9 mouse cellular contexts compared by ENCODE assay signal in the genomic region with DNA sequence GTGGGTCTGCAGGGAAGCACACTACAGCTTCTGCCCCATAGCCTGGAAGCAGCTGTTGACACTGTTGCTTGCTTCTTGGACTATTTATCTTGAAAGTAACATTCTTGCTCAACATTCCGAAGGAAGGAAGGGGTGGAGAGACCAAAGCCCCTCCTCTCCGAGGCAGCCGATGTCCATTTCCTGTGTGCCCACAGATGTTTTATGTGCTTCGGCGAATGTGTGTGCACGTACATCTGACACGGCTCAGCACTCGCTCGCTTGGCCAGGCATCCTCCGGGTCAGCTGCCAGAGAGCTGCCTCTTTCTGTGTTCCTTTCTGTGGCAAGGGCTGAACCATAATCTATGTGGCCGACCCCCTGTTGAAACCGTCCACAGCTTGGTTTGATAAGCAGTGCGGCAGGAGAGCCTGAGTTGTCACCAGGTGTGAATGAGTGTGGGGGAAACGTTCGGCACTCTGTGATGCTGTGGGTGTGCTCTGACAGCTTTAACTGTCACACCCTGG. TPM values are rescaled to one million over a fixed set of nuclear protein-coding genes. Genes with fewer than 3 reads are reported as not detected.
A peak's percentile ranks its signal among the peaks of the same experiment; 100 is the strongest.
DNase-seq lines count a peak whose midpoint lies in the region; ATAC-seq and TF ChIP-seq lines count a peak whose summit lies in the region.
"Had no signal": no experiment of that assay in that cellular context is flagged by ENCODE, and none has a peak within 500 bp of the region (broad histone marks: within the 10 kb centered on the region; RNA-seq: fewer than 3 reads in every experiment).

No protein-coding gene starts in this region.

- WGBS in midbrain, embryonic 15.5 days = 78% methylated on average over 15 of the region's 15 CpGs
- WGBS in midbrain, embryonic 11.5 days = 81% methylated on average over 15 of the region's 15 CpGs
- WGBS in limb, embryonic 14.5 days = 30% methylated on average over 15 of the region's 15 CpGs
- 88% methylated on average over 15 of the region's 15 CpGs for WGBS in neural tube, embryonic 13.5 days
- 86% methylated on average over 15 of the region's 15 CpGs for WGBS in forebrain, embryonic 11.5 days

- no peak for ATAC-seq in midbrain, embryonic 15.5 days (replicated peaks)
- ATAC-seq in midbrain, embryonic 11.5 days (ENCODE audit: low FRiP score) = no peak
- peak; percentile 50; the same call in 1 of the 2 replicates for ATAC-seq in limb, embryonic 14.5 days (ENCODE audit: low FRiP score, low read depth)
- ATAC-seq in neural tube, embryonic 13.5 days (ENCODE audit: low read depth) = no peak
- ATAC-seq in forebrain, embryonic 11.5 days (replicated peaks; ENCODE audit: low FRiP score) = no peak

- H3K9ac ChIP-seq in midbrain, embryonic 15.5 days = no peak overlapping the region
- no peak overlapping the region for H3K9ac ChIP-seq in midbrain, embryonic 11.5 days (ENCODE audit: low read length)
- H3K9ac ChIP-seq in limb, embryonic 14.5 days (ENCODE audit: low read depth, low read length, severe bottlenecking) = peak overlapping the region; percentile 32
- no peak overlapping the region for H3K9ac ChIP-seq in neural tube, embryonic 13.5 days
- H3K9ac ChIP-seq in forebrain, embryonic 11.5 days (ENCODE audit: low read length) = no peak overlapping the region
- H3K9ac ChIP-seq: liver, embryonic 14.5 days had no signal

- no peaks in the 10 kb centered on the region for H3K36me3 ChIP-seq in midbrain, embryonic 15.5 days (replicated peaks)
- peaks cover 3% of the 10 kb centered on the region; the same call in 1 of the 2 replicates for H3K36me3 ChIP-seq in midbrain, embryonic 11.5 days (ENCODE audit: control insufficient read depth, insufficient read depth, low read length)
- no peaks in the 10 kb centered on the region for H3K36me3 ChIP-seq in limb, embryonic 14.5 days (ENCODE audit: control insufficient read depth, insufficient read depth, low read length)
- H3K36me3 ChIP-seq in neural tube, embryonic 13.5 days = peaks cover 12% of the 10 kb centered on the region
- H3K36me3 ChIP-seq in forebrain, embryonic 11.5 days (ENCODE audit: control insufficient read depth, insufficient read depth, low read length) = no peaks in the 10 kb centered on the region

- no peaks in the 10 kb centered on the region for H3K27me3 ChIP-seq in midbrain, embryonic 15.5 days (replicated peaks)
- H3K27me3 ChIP-seq in midbrain, embryonic 11.5 days (ENCODE audit: control insufficient read depth, insufficient read depth, low read length) = no peaks in the 10 kb centered on the region
- no peaks in the 10 kb centered on the region for H3K27me3 ChIP-seq in limb, embryonic 14.5 days (ENCODE audit: control insufficient read depth, insufficient read depth, low read length)
- no peaks in the 10 kb centered on the region for H3K27me3 ChIP-seq in neural tube, embryonic 13.5 days
- no peaks in the 10 kb centered on the region for H3K27me3 ChIP-seq in forebrain, embryonic 11.5 days (ENCODE audit: control insufficient read depth, insufficient read depth, low read length)

- no peak overlapping the region for H3K4me3 ChIP-seq in midbrain, embryonic 15.5 days
- H3K4me3 ChIP-seq in midbrain, embryonic 11.5 days (ENCODE audit: low read depth, low read length) = no peak overlapping the region
- H3K4me3 ChIP-seq in limb, embryonic 14.5 days (replicated peaks; ENCODE audit: low read length) = no peak overlapping the region
- no peak overlapping the region for H3K4me3 ChIP-seq in neural tube, embryonic 13.5 days
- no peak overlapping the region for H3K4me3 ChIP-seq in forebrain, embryonic 11.5 days (ENCODE audit: low read depth, low read length)

- no peak for TF ChIP-seq POLR2A in limb, embryonic 14.5 days (IDR thresholded peaks at IDR 0.05; ENCODE audit: borderline replicate concordance, extremely low read depth, insufficient read depth, insufficient read length)

- no peaks in the 10 kb centered on the region for H3K9me3 ChIP-seq in midbrain, embryonic 15.5 days
- no peaks in the 10 kb centered on the region for H3K9me3 ChIP-seq in midbrain, embryonic 11.5 days (ENCODE audit: control insufficient read depth, low read length)
- H3K9me3 ChIP-seq in limb, embryonic 14.5 days (ENCODE audit: control insufficient read depth, low read length) = no peaks in the 10 kb centered on the region
- H3K9me3 ChIP-seq in neural tube, embryonic 13.5 days = no peaks in the 10 kb centered on the region
- no peaks in the 10 kb centered on the region for H3K9me3 ChIP-seq in forebrain, embryonic 11.5 days (ENCODE audit: control insufficient read depth, low read length)

- H3K4me1 ChIP-seq in midbrain, embryonic 15.5 days = peaks cover 68% of the 10 kb centered on the region
- H3K4me1 ChIP-seq in midbrain, embryonic 11.5 days (ENCODE audit: control insufficient read depth, insufficient read depth, low read length) = peaks cover 49% of the 10 kb centered on the region
- H3K4me1 ChIP-seq in limb, embryonic 14.5 days (ENCODE audit: control insufficient read depth, insufficient read depth, low read length) = peaks cover 34% of the 10 kb centered on the region
- H3K4me1 ChIP-seq in neural tube, embryonic 13.5 days (replicated peaks) = peaks cover 75% of the 10 kb centered on the region
- peaks cover 39% of the 10 kb centered on the region for H3K4me1 ChIP-seq in forebrain, embryonic 11.5 days (replicated peaks; ENCODE audit: control insufficient read depth, insufficient read depth, low read length)

- no peak overlapping the region for H3K4me2 ChIP-seq in midbrain, embryonic 15.5 days
- no peak overlapping the region for H3K4me2 ChIP-seq in midbrain, embryonic 11.5 days
- peak overlapping the region; percentile 15; the same call in 1 of the 2 replicates for H3K4me2 ChIP-seq in limb, embryonic 14.5 days (replicated peaks; ENCODE audit: low read depth, low read length, severe bottlenecking)
- H3K4me2 ChIP-seq in neural tube, embryonic 13.5 days = 0 out of 2 replicates have a peak overlapping the region, but pooled peaks have one; percentile 14
- H3K4me2 ChIP-seq in forebrain, embryonic 11.5 days (ENCODE audit: low read depth, low read length, severe bottlenecking) = no peak overlapping the region

- H3K27ac ChIP-seq in midbrain, embryonic 15.5 days = peak overlapping the region; percentile 7; the same call in 1 of the 2 replicates
- H3K27ac ChIP-seq in midbrain, embryonic 11.5 days (ENCODE audit: low read depth, low read length) = no peak overlapping the region
- no peak overlapping the region for H3K27ac ChIP-seq in limb, embryonic 14.5 days (replicated peaks; ENCODE audit: low read depth, low read length)
- H3K27ac ChIP-seq in neural tube, embryonic 13.5 days (replicated peaks) = peak overlapping the region; percentile 59
- no peak overlapping the region for H3K27ac ChIP-seq in forebrain, embryonic 11.5 days (ENCODE audit: low read depth, low read length)
- H3K27ac ChIP-seq: liver, embryonic 14.5 days had no signal

- intact Hi-C loops in heart, postnatal 14 days (cut with DNase I) = no loop called here
- intact Hi-C loops in left cerebral cortex, postnatal 14 days (cut with DNase I) = no loop called here

- DNase-seq in midbrain, embryonic 11.5 days (ENCODE audit: low spot score, missing footprints) = no peak
- peak; percentile 49 to 53 for DNase-seq in heart, postnatal 14 days
- peak; percentile 16 for DNase-seq in limb, embryonic 14.5 days (ENCODE audit: low spot score)
- DNase-seq in left cerebral cortex, postnatal 14 days (ENCODE audit: low spot score in 2 of 2) = no peak
- DNase-seq in urinary bladder, adult 2 months (ENCODE audit: low spot score) = no peak
- DNase-seq in forebrain, embryonic 11.5 days (ENCODE audit: low spot score) = no peak

RNA-seq across cellular contexts. Expression of gene Fam222a, which starts 27.0 kb away (rescaled TPM):
- 7.1 and 8.1 TPM in 2 replicates for polyA plus RNA-seq in midbrain, embryonic 15.5 days (2015; fragmentation: Nextera tagmentation; extraction: Ambion mirVana)
- polyA plus RNA-seq in midbrain, embryonic 11.5 days (2014; fragmentation: Nextera tagmentation; extraction: Ambion mirVana) = 5.8 and 6.7 TPM in 2 replicates
- 1 to 10 TPM; 3.2 to 5.4 TPM for total RNA-seq in heart, postnatal 14 days (2021)
- polyA plus RNA-seq in limb, embryonic 14.5 days (2012; rRNA removed) = 1.5 and 2.2 TPM in 2 replicates
- polyA plus RNA-seq in limb, embryonic 14.5 days (2014; fragmentation: Nextera tagmentation; extraction: Ambion mirVana) = 0.86 and 1.1 TPM in 2 replicates
- polyA plus RNA-seq in neural tube, embryonic 13.5 days (2015; fragmentation: Nextera tagmentation; extraction: Ambion mirVana) = 6.1 and 6.8 TPM in 2 replicates
- 1 to 10 TPM; 8.1 to 9.0 TPM for total RNA-seq in left cerebral cortex, postnatal 14 days (2021)
- polyA plus RNA-seq in urinary bladder, adult 2 months (2012; rRNA removed) = 0.17 and 0.29 TPM in 2 replicates
- 8.7 and 9.4 TPM in 2 replicates for polyA plus RNA-seq in forebrain, embryonic 11.5 days (2014; fragmentation: Nextera tagmentation; extraction: Ambion mirVana)

Comparison
In these comparisons a context has a peak if more than half of its experiments do, and no peak if none do; other contexts are left out.
1. H3K27ac ChIP-seq: peak in midbrain, embryonic 15.5 days (single experiment) and neural tube, embryonic 13.5 days (single experiment); none in midbrain, embryonic 11.5 days (single experiment), limb, embryonic 14.5 days (single experiment) and forebrain, embryonic 11.5 days (single experiment).
2. H3K4me2 ChIP-seq: peak in limb, embryonic 14.5 days (single experiment) and neural tube, embryonic 13.5 days (single experiment); none in midbrain, embryonic 15.5 days (single experiment), midbrain, embryonic 11.5 days (single experiment) and forebrain, embryonic 11.5 days (single experiment).
3. DNase-seq: peak in heart, postnatal 14 days (2 of 2) and limb, embryonic 14.5 days (single experiment); none in midbrain, embryonic 11.5 days (single experiment), left cerebral cortex, postnatal 14 days (0 of 2), urinary bladder, adult 2 months (single experiment) and forebrain, embryonic 11.5 days (single experiment).